Mouse (Mus musculus): ENCODE data around the gene 2610001J05Rik. TPM values are rescaled to one million over a fixed set of nuclear protein-coding genes. Genes with fewer than 3 reads are reported as not detected.

2610001J05Rik gene
- polyA plus RNA-seq, 1 experiment from 2014 or later = 57.9 TPM

- no peak for DNase-seq (ENCODE audit: low read depth, low spot score)
- TF ChIP-seq CTCF (IDR thresholded peaks at IDR 0.05) = no peak
- in situ Hi-C loops (cut with MboI; ENCODE audit: low pct_unique_long_range_greater_than_20kb) = no loop called here
- CTCF ChIA-PET = no interaction called here
- ATAC-seq = no peak
- H3K27me3 ChIP-seq = peaks cover 45% of the 10 kb centered on the region
- POLR2A ChIA-PET = no interaction called here
Measured at GRCm38 (mm10) chr6:13835720-13836665, 35.3 kb downstream of the 2610001J05Rik start.

GRCm38 (mm10) chr6:13832770-13833169 is 38.5 kb downstream of the 2610001J05Rik start:
- CTCF ChIA-PET = no interaction called here
- TF ChIP-seq CTCF (IDR thresholded peaks at IDR 0.05) = no peak
- POLR2A ChIA-PET = no interaction called here
- H3K27me3 ChIP-seq = peaks cover 61% of the 10 kb centered on the region
- in situ Hi-C loops (cut with MboI; ENCODE audit: low pct_unique_long_range_greater_than_20kb) = no loop called here
- DNase-seq (ENCODE audit: low read depth, low spot score) (no peak), ATAC-seq (no peak)

GRCm38 (mm10) chr6:13828877-13829276 is 42.4 kb downstream of the 2610001J05Rik start:
- DNase-seq (ENCODE audit: low read depth, low spot score) (no peak), ATAC-seq (no peak)
- TF ChIP-seq CTCF (IDR thresholded peaks at IDR 0.05) = no peak
- peaks cover 62% of the 10 kb centered on the region for H3K27me3 ChIP-seq
- ChIA-PET POLR2A (interaction anchor here (0.6 kb wide), 1 partner anchor 161 kb away, joined by 4 read pairs; no protein-coding TSS in a partner anchor), CTCF (no interaction called here)
- in situ Hi-C loops (cut with MboI; ENCODE audit: low pct_unique_long_range_greater_than_20kb) = no loop called here

Other genes starting within 250 kb of the 2610001J05Rik start
- 13.7 TPM for gene Bmt2, start 193.6 kb downstream of the 2610001J05Rik start, polyA plus RNA-seq (2021)
- 0.10 TPM for gene Gpr85, start 31.6 kb downstream of the 2610001J05Rik start, polyA plus RNA-seq (2021)